Mouse (Mus musculus): Measurements from ENCODE around the gene Camk1d. TPM values are rescaled to one million over a fixed set of nuclear protein-coding genes. Genes with fewer than 3 reads are reported as not detected.
A peak's percentile ranks its signal among the peaks of the same experiment; 100 is the strongest.

Camk1d gene
- polyA plus RNA-seq, 1 experiment from 2014 or later, result 6.7 TPM

GRCm38 (mm10) chr2:5435587-5436253 lies 278.6 kb downstream of the Camk1d start:
- no peaks in the 10 kb centered on the region for H3K9me3 ChIP-seq (ENCODE audit: control insufficient read depth, low read length)
- H3K27me3 ChIP-seq (ENCODE audit: control insufficient read depth, insufficient read depth, low read length), result no peaks in the 10 kb centered on the region
- no peak overlapping the region for H3K9ac ChIP-seq
- no peaks in the 10 kb centered on the region for H3K4me1 ChIP-seq (replicated peaks; ENCODE audit: control insufficient read depth, insufficient read depth, low read length)
- no peak overlapping the region for H3K27ac ChIP-seq
- no peak for ATAC-seq (ENCODE audit: low FRiP score)
- 85% methylated on average over 16 of the region's 16 CpGs for WGBS
- no peaks in the 10 kb centered on the region for H3K36me3 ChIP-seq (replicated peaks; ENCODE audit: control insufficient read depth, insufficient read depth)
- H3K4me3 ChIP-seq (replicated peaks; ENCODE audit: low read length), result no peak overlapping the region
- DNase-seq (ENCODE audit: low spot score), result no peak
- H3K4me2 ChIP-seq (replicated peaks), result no peak overlapping the region

- ATAC-seq (ENCODE audit: low FRiP score), result no peak
Observed at GRCm38 (mm10) chr2:5431309-5431708, 283.0 kb downstream of the Camk1d start.

GRCm38 (mm10) chr2:5429921-5430320 lies 284.4 kb downstream of the Camk1d start:
- Histone ChIP-seq H3K4me3 (replicated peaks; ENCODE audit: low read length) (no peak overlapping the region), H3K36me3 (replicated peaks; ENCODE audit: control insufficient read depth, insufficient read depth) (no peaks in the 10 kb centered on the region), H3K4me2 (replicated peaks) (no peak overlapping the region), H3K27me3 (ENCODE audit: control insufficient read depth, insufficient read depth, low read length) (no peaks in the 10 kb centered on the region), H3K9me3 (ENCODE audit: control insufficient read depth, low read length) (no peaks in the 10 kb centered on the region), H3K9ac (no peak overlapping the region), H3K27ac (no peak overlapping the region), H3K4me1 (replicated peaks; ENCODE audit: control insufficient read depth, insufficient read depth, low read length) (peaks cover 13% of the 10 kb centered on the region; the same call in 1 of the 2 replicates)
- DNase-seq (ENCODE audit: low spot score) (no peak), ATAC-seq (ENCODE audit: low FRiP score) (no peak)
- WGBS, result 47% methylated on average over 8 of the region's 8 CpGs

More at GRCm38 (mm10) chr2:5431309-5431708, 283.0 kb downstream of the Camk1d start:
- H3K9ac ChIP-seq, result no peak overlapping the region
- WGBS, result 57% methylated on average over 2 of the region's 2 CpGs
- H3K4me3 ChIP-seq (replicated peaks; ENCODE audit: low read length), result no peak overlapping the region
- H3K4me2 ChIP-seq (replicated peaks), result no peak overlapping the region
- no peaks in the 10 kb centered on the region for H3K36me3 ChIP-seq (replicated peaks; ENCODE audit: control insufficient read depth, insufficient read depth)
- H3K9me3 ChIP-seq (ENCODE audit: control insufficient read depth, low read length), result no peaks in the 10 kb centered on the region
- no peak for DNase-seq (ENCODE audit: low spot score)
- no peak overlapping the region for H3K27ac ChIP-seq
- H3K4me1 ChIP-seq (replicated peaks; ENCODE audit: control insufficient read depth, insufficient read depth, low read length), result 0 out of 2 replicates have a peak, but pooled peaks cover 8% of the 10 kb centered on the region
- no peaks in the 10 kb centered on the region for H3K27me3 ChIP-seq (ENCODE audit: control insufficient read depth, insufficient read depth, low read length)

- no peak overlapping the region for H3K27ac ChIP-seq
- no peaks in the 10 kb centered on the region for H3K9me3 ChIP-seq (ENCODE audit: control insufficient read depth, low read length)
- H3K4me2 ChIP-seq (replicated peaks), result no peak overlapping the region
- no peak overlapping the region for H3K4me3 ChIP-seq (replicated peaks; ENCODE audit: low read length)
- no peaks in the 10 kb centered on the region for H3K27me3 ChIP-seq (ENCODE audit: control insufficient read depth, insufficient read depth, low read length)
- H3K9ac ChIP-seq, result no peak overlapping the region
- H3K36me3 ChIP-seq (replicated peaks; ENCODE audit: control insufficient read depth, insufficient read depth), result no peaks in the 10 kb centered on the region
- no peak for DNase-seq (ENCODE audit: low spot score)
- 9% methylated on average over 2 of the region's 2 CpGs for WGBS
- H3K4me1 ChIP-seq (replicated peaks; ENCODE audit: control insufficient read depth, insufficient read depth, low read length), result peaks cover 13% of the 10 kb centered on the region; the same call in 1 of the 2 replicates
- peak; percentile 51; the same call in 1 of the 2 replicates for ATAC-seq (ENCODE audit: low FRiP score)
Observed at GRCm38 (mm10) chr2:5426110-5426509, 288.2 kb downstream of the Camk1d start.

- ATAC-seq (ENCODE audit: low FRiP score), result no peak
- H3K27ac ChIP-seq, result no peak overlapping the region
- H3K27me3 ChIP-seq (ENCODE audit: control insufficient read depth, insufficient read depth, low read length), result no peaks in the 10 kb centered on the region
- H3K9me3 ChIP-seq (ENCODE audit: control insufficient read depth, low read length), result no peaks in the 10 kb centered on the region
- 80% methylated on average over 3 of the region's 3 CpGs for WGBS
- H3K4me2 ChIP-seq (replicated peaks), result no peak overlapping the region
- H3K4me1 ChIP-seq (replicated peaks; ENCODE audit: control insufficient read depth, insufficient read depth, low read length), result peaks cover 13% of the 10 kb centered on the region; the same call in 1 of the 2 replicates
- DNase-seq (ENCODE audit: low spot score), result no peak
- H3K9ac ChIP-seq, result no peak overlapping the region
- no peak overlapping the region for H3K4me3 ChIP-seq (replicated peaks; ENCODE audit: low read length)
- no peaks in the 10 kb centered on the region for H3K36me3 ChIP-seq (replicated peaks; ENCODE audit: control insufficient read depth, insufficient read depth)
Observed at GRCm38 (mm10) chr2:5425612-5426011, 288.7 kb downstream of the Camk1d start.

- Histone ChIP-seq H3K4me3 (replicated peaks; ENCODE audit: low read length) (no peak overlapping the region), H3K27me3 (ENCODE audit: control insufficient read depth, insufficient read depth, low read length) (no peaks in the 10 kb centered on the region), H3K9ac (no peak overlapping the region), H3K27ac (no peak overlapping the region), H3K4me1 (replicated peaks; ENCODE audit: control insufficient read depth, insufficient read depth, low read length) (no peaks in the 10 kb centered on the region), H3K36me3 (replicated peaks; ENCODE audit: control insufficient read depth, insufficient read depth) (no peaks in the 10 kb centered on the region), H3K9me3 (ENCODE audit: control insufficient read depth, low read length) (no peaks in the 10 kb centered on the region), H3K4me2 (replicated peaks) (no peak overlapping the region)
- ATAC-seq (ENCODE audit: low FRiP score) (no peak), DNase-seq (ENCODE audit: low spot score) (no peak)
- WGBS, result 47% methylated on average over 5 of the region's 5 CpGs
Observed at GRCm38 (mm10) chr2:5420621-5421196, 293.6 kb downstream of the Camk1d start.

GRCm38 (mm10) chr2:5418802-5419201 lies 295.5 kb downstream of the Camk1d start:
- no peaks in the 10 kb centered on the region for H3K4me1 ChIP-seq (replicated peaks; ENCODE audit: control insufficient read depth, insufficient read depth, low read length)
- no peak for DNase-seq (ENCODE audit: low spot score)
- 90% methylated on average over 4 of the region's 4 CpGs for WGBS
- no peak overlapping the region for H3K4me2 ChIP-seq (replicated peaks)
- no peaks in the 10 kb centered on the region for H3K36me3 ChIP-seq (replicated peaks; ENCODE audit: control insufficient read depth, insufficient read depth)
- no peak for ATAC-seq (ENCODE audit: low FRiP score)
- H3K27me3 ChIP-seq (ENCODE audit: control insufficient read depth, insufficient read depth, low read length), result no peaks in the 10 kb centered on the region
- H3K27ac ChIP-seq, result no peak overlapping the region
- H3K9ac ChIP-seq, result no peak overlapping the region
- no peak overlapping the region for H3K4me3 ChIP-seq (replicated peaks; ENCODE audit: low read length)
- no peaks in the 10 kb centered on the region for H3K9me3 ChIP-seq (ENCODE audit: control insufficient read depth, low read length)

GRCm38 (mm10) chr2:5417158-5418032 lies 296.9 kb downstream of the Camk1d start:
- H3K27me3 ChIP-seq (ENCODE audit: control insufficient read depth, insufficient read depth, low read length), result no peaks in the 10 kb centered on the region
- no peaks in the 10 kb centered on the region for H3K36me3 ChIP-seq (replicated peaks; ENCODE audit: control insufficient read depth, insufficient read depth)
- H3K27ac ChIP-seq, result no peak overlapping the region
- H3K9me3 ChIP-seq (ENCODE audit: control insufficient read depth, low read length), result no peaks in the 10 kb centered on the region
- no peak for ATAC-seq (ENCODE audit: low FRiP score)
- WGBS, result 78% methylated on average over 6 of the region's 6 CpGs
- no peaks in the 10 kb centered on the region for H3K4me1 ChIP-seq (replicated peaks; ENCODE audit: control insufficient read depth, insufficient read depth, low read length)
- DNase-seq (ENCODE audit: low spot score), result no peak
- H3K4me2 ChIP-seq (replicated peaks), result no peak overlapping the region
- no peak overlapping the region for H3K9ac ChIP-seq
- no peak overlapping the region for H3K4me3 ChIP-seq (replicated peaks; ENCODE audit: low read length)

GRCm38 (mm10) chr2:5411774-5412173 lies 302.5 kb downstream of the Camk1d start:
- H3K36me3 ChIP-seq (replicated peaks; ENCODE audit: control insufficient read depth, insufficient read depth), result no peaks in the 10 kb centered on the region
- no peak overlapping the region for H3K4me3 ChIP-seq (replicated peaks; ENCODE audit: low read length)
- H3K4me1 ChIP-seq (replicated peaks; ENCODE audit: control insufficient read depth, insufficient read depth, low read length), result no peaks in the 10 kb centered on the region
- no peak overlapping the region for H3K9ac ChIP-seq
- no peak overlapping the region for H3K27ac ChIP-seq
- WGBS, result 67% methylated on average over 2 of the region's 2 CpGs
- H3K4me2 ChIP-seq (replicated peaks), result no peak overlapping the region
- DNase-seq (ENCODE audit: low spot score) (no peak), ATAC-seq (ENCODE audit: low FRiP score) (no peak)
- H3K27me3 ChIP-seq (ENCODE audit: control insufficient read depth, insufficient read depth, low read length), result no peaks in the 10 kb centered on the region
- H3K9me3 ChIP-seq (ENCODE audit: control insufficient read depth, low read length), result no peaks in the 10 kb centered on the region
